Mouse (Mus musculus) fibroblast of lung, adult 2 months (primary cell): Measurements from ENCODE around the gene 5730409E04Rik.

Source experiments
- DNase-seq: peaks from one replicate; pipeline ENCODE4 v3.0.0-alpha.2; 2011; ENCODE audit warnings: low read depth

The 5730409E04Rik gene

DNA sequence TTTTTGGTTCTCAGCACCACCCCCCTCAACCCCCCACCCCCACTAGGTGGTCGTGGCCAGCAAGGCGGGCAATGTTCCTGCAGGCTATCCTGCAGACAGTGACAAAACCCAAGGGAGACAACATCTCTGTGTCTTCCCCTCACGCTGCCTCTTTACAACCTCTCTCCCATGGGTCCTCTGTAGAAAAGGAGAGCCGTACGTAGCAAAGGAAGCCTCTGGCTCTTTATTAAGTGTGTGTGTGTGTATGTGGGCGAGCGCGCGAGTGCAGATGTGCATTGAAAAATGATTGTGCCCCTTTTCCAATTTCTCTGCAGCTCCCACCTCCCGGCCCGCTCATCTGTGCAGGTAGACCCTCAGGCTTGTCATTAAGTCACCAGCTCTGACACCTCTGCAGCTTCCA lies 26.7 kb downstream of the 5730409E04Rik start:
- no peak for DNase-seq

DNA sequence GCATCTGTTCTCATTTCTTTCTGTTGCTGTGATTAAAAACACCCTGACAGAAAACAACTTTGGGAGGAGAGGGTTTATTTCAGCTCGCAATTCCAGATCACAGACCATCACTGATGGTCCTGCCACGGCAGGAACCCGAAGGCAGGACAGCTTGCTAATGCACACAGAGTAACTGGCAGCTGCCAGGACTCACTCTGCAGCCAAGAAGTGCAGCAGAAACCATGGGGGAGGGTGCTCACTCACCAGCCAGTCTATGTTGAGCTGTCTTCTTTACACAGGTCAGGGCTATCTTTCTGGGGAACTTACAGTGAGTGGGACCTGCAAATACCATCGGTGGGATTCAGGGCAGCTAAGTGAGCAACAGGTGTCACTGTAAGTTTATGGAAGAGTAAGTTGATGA lies 27.8 kb downstream of the 5730409E04Rik start:
- DNase-seq, result no peak

GRCm38 (mm10) chr4:126639339-126639738 lies 29.7 kb downstream of the 5730409E04Rik start:
- DNase-seq, result no peak

- no peak for DNase-seq
Measured at GRCm38 (mm10) chr4:126641901-126642300, 32.3 kb downstream of the 5730409E04Rik start.

GRCm38 (mm10) chr4:126643815-126644214 lies 34.2 kb downstream of the 5730409E04Rik start:
- no peak for DNase-seq

DNA sequence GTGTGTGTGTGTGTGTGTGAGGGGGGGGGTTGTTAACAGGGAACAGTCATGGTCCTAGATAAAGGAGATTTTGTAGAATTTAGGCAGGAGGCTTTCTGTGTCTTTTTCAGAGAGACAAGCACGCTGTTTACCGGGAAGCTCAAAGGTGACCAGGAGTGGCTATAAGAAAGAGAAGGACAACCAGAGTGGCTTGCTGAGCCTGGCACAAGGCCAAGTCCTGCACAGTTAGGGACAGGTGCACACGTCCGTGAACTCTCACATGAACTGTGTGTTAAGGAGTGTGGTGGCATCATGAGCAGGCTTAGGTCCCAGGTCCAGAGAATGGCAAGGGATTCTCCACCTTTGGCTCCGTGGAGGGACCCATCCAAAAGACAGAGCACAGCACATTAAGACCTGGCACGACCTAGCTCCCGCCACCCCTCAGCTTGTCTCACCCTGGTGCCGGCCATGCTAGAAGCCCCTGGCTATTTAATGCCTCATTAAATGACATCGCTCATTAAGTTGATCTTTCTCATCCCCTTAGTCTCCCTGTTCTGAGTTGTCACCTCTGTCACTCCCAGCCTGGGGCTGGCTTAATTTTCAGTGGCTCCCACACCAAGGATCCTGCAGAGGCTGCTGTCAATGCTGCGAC lies 34.8 kb downstream of the 5730409E04Rik start:
- no peak for DNase-seq

DNA sequence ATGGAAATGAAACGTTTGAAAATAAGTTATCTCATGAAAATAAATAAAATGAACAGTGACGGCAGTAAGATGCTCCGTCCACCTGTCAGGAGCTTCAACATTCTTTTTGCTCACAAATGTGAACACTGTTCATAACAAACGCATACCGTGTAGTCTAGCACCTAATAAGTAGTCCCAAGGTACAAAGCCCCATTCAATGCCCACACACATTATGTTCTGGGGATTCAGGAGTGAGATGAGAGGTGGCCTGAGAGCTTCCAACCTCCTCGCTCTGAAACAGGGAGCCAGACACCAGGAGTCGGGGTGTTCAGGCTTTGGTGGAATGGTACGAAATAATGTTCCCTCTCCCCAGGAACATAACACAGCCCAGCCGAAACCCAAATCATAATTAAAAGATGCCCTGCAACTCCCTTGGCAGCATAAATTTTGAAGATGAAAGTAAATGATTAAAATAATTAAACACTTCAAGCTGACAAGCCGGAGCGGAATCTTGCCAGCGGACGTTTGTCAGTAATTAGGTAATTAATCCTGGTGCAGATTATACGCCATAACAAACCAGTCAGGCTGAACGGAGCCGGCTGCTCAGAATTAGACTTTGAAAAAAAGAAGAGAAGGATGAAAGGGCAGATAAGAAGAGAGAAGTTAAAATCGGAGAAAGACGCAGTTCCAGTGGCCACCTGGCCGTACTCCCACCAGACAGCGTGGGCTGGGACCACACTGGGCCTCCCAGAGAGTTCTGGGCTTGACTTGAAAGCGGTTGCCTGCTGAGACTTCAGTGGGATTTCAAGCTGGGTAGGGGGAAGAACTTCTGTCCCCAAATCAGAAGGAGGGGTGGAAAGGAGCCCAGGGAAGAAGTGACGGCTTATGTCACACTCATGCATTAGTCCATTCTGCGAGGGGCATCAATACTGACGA lies 38.6 kb downstream of the 5730409E04Rik start:
- no peak for DNase-seq

- DNase-seq, result no peak
Measured at GRCm38 (mm10) chr4:126653148-126653547, 43.5 kb downstream of the 5730409E04Rik start.

DNA sequence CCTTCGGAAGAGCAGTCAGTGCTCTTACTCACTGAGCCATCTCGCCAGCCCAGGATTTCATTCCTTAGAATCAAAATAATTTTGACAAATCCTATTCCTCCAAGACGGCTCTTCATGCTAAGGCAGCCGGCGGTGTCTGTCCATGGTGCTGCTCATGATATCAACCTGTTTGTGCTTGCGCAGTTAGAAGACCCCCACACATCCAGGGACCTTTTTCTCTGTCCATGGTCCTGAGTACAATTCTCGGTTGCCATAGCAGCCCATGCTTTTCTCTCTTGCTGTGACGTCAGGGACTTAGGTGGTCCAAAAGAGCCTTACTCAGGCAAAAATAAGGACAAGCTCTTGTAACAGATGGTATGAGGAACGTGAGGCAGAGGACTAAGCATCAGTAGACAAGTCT lies 45.7 kb downstream of the 5730409E04Rik start:
- DNase-seq, result no peak

GRCm38 (mm10) chr4:126661249-126661648 lies 51.6 kb downstream of the 5730409E04Rik start:
- no peak for DNase-seq
